Mouse (Mus musculus) liver, embryonic 14.5 days (tissue): ENCODE measurements around the gene Slc41a3. TPM values are rescaled to one million over a fixed set of nuclear protein-coding genes. Genes with fewer than 3 reads are reported as not detected.
"Not testable (repeated sequence)": the region's sequence is repeated elsewhere in the genome, so short reads cannot be mapped to it uniquely, and the experiment has no call there.

ENCODE experiments used
- ATAC-seq: fragments of 200-750 bp; cut with Nextera tagmentation; 2 replicates; pipeline ENCODE4 v1.8.0; 2017; ENCODE audit warnings: moderate number of reproducible peaks, mild to moderate bottlenecking, moderate library complexity; ENCODE audit not compliant: insufficient read depth
- DNase-seq, 3 experiments: peaks; one replicate each; pipeline ENCODE4 v3.0.0-alpha.2; 2012 to 2013; ENCODE audit warnings: low read depth in 3 of 3, low spot score in 3 of 3
- H3K27ac ChIP-seq: fragments of 300-500 bp; sonication (generic); 2 replicates; pipeline ENCODE4 v1.5.1; 2014; ENCODE audit warnings: moderate library complexity, mild to moderate bottlenecking, control low read depth, inconsistent platforms
- H3K27me3 ChIP-seq: fragments of 300-500 bp; sonication (generic); 2 replicates; pipeline ENCODE4 v1.6.1; 2014; ENCODE audit warnings: mild to moderate bottlenecking, low read length, moderate library complexity; ENCODE audit not compliant: control insufficient read depth, insufficient read depth
- H3K36me3 ChIP-seq: fragments of 300-500 bp; sonication (generic); replicated peaks from 2 replicates; pipeline ENCODE4 v1.6.1; 2014; ENCODE audit warnings: low read depth; ENCODE audit not compliant: control insufficient read depth, insufficient read depth
- H3K4me1 ChIP-seq, 2 experiments: fragments of 200-500 bp in 1 of 2; fragments of 300-500 bp in 1 of 2; sonication (generic) in 1 of 2; replicated peaks; 2 replicates each; pipeline ENCODE4 v1.6.1; 2012 to 2014; ENCODE audit warnings: antibody characterized with exemption in 1 of 2, inconsistent platforms in 1 of 2, low read length in 1 of 2; ENCODE audit not compliant: control insufficient read depth in 2 of 2, insufficient read depth in 2 of 2
- H3K4me2 ChIP-seq: fragments of 300-500 bp; sonication (generic); 2 replicates; pipeline ENCODE4 v1.6.1; 2014; ENCODE audit warnings: low read depth, mild to moderate bottlenecking, control low read depth, moderate library complexity
- H3K4me3 ChIP-seq, 2 experiments: fragments of 200-500 bp in 1 of 2; fragments of 300-500 bp in 1 of 2; sonication (generic) in 1 of 2; 2 replicates each; pipeline ENCODE4 v1.5.1; 2012 to 2014; ENCODE audit warnings: low read depth in 2 of 2, low read length in 2 of 2, mild to moderate bottlenecking in 2 of 2, control low read depth in 1 of 2, inconsistent platforms in 1 of 2, moderate library complexity in 1 of 2; ENCODE audit not compliant: insufficient read depth in 1 of 2
- H3K9ac ChIP-seq: fragments of 300-500 bp; sonication (generic); replicated peaks from 2 replicates; pipeline ENCODE4 v1.6.1; 2014; ENCODE audit warnings: mild to moderate bottlenecking, control low read depth, moderate library complexity
- H3K9me3 ChIP-seq: fragments of 300-500 bp; sonication (generic); 2 replicates; pipeline ENCODE4 v1.6.1; 2016; ENCODE audit warnings: low read length, mixed read lengths; ENCODE audit not compliant: control insufficient read depth
- CTCF ChIP-seq: IDR thresholded peaks from 2 replicates; pipeline ENCODE4 v1.5.1; 2016; ENCODE audit warnings: antibody characterized with exemption, low read depth, control low read depth
- EP300 ChIP-seq: IDR thresholded peaks from 2 replicates; pipeline ENCODE4 v1.6.1; 2016; ENCODE audit warnings: antibody characterized with exemption, low read depth
- WGBS: fragments of 180-500 bp; shearing (Covaris S2); extraction: QIAGEN DNeasy Blood & Tissue Kit; methylation state at CpG from one replicate; pipeline ENCODE4 v1.1.7; 2014; ENCODE audit not compliant: insufficient replicate concordance; 5-methylcytosine and 5-hydroxymethylcytosine counted together
- polyA plus RNA-seq, 2 experiments: library from polyadenylated mRNA; depleted of rRNA in 1 of 2; stranded (reverse) in 1 of 2; unstranded in 1 of 2; fragments of >200 nt; fragmentation: Nextera tagmentation in 1 of 2; extraction: Ambion mirVana in 1 of 2; gene quantifications; 2 replicates each; pipeline versions ENCODE4 v1.2.1 to v1.2.3; 2012 to 2014

The Slc41a3 gene
- polyA plus RNA-seq, 2 experiments = 23.5 to 27.6 TPM

GRCm38 (mm10) chr6:90648391-90648790 is 43.9 kb downstream of the Slc41a3 start:
- Histone ChIP-seq H3K36me3 (peaks cover 4% of the 10 kb centered on the region; the same call in 1 of the 2 replicates), H3K4me3 (no peak overlapping the region), H3K9ac (no peak overlapping the region), H3K27ac (no peak overlapping the region), H3K4me1 (no peaks in the 10 kb centered on the region), H3K27me3 (no peaks in the 10 kb centered on the region), H3K4me2 (no peak overlapping the region), H3K9me3 (no peaks in the 10 kb centered on the region)
- WGBS = 74% methylated on average over 6 of the region's 6 CpGs
- ATAC-seq = no peak
- DNase-seq = no peak
- TF ChIP-seq CTCF (no peak), EP300 (no peak)

GRCm38 (mm10) chr6:90649279-90649678 is 44.8 kb downstream of the Slc41a3 start:
- no peak overlapping the region for H3K27ac ChIP-seq
- TF ChIP-seq CTCF (no peak), EP300 (no peak)
- no peak overlapping the region for H3K9ac ChIP-seq

GRCm38 (mm10) chr6:90650634-90651033 is 46.1 kb downstream of the Slc41a3 start:
- 38% methylated on average over 1 of the region's 1 CpGs for WGBS
- DNase-seq = no peak
- H3K9me3 ChIP-seq = no peaks in the 10 kb centered on the region
- no peak overlapping the region for H3K27ac ChIP-seq
- no peak for ATAC-seq
- H3K4me3 ChIP-seq = no peak overlapping the region
- no peak overlapping the region for H3K4me2 ChIP-seq
- no peaks in the 10 kb centered on the region for H3K4me1 ChIP-seq
- H3K9ac ChIP-seq = no peak overlapping the region
- TF ChIP-seq CTCF (no peak), EP300 (no peak)
- no peaks in the 10 kb centered on the region; the same call in 1 of the 2 replicates for H3K36me3 ChIP-seq
- H3K27me3 ChIP-seq = no peaks in the 10 kb centered on the region

More at GRCm38 (mm10) chr6:90649279-90649678, 44.8 kb downstream of the Slc41a3 start:
- ATAC-seq (no peak), DNase-seq (no peak)
- Histone ChIP-seq H3K4me3 (no peak overlapping the region), H3K27me3 (no peaks in the 10 kb centered on the region), H3K36me3 (peaks cover 2% of the 10 kb centered on the region; the same call in 1 of the 2 replicates), H3K9me3 (no peaks in the 10 kb centered on the region), H3K4me2 (no peak overlapping the region), H3K4me1 (no peaks in the 10 kb centered on the region)
- WGBS = 39% methylated on average over 4 of the region's 4 CpGs

- no peak for ATAC-seq
- 25% methylated on average over 2 of the region's 2 CpGs for WGBS
- no peak overlapping the region for H3K27ac ChIP-seq
- 0 out of 4 replicates have a peak, but pooled peaks cover 0 to 3% of the 10 kb centered on the region in 2 experiments for H3K4me1 ChIP-seq
- no peak overlapping the region for H3K9ac ChIP-seq
- peak in 1 of 3 experiments; percentile 30 for DNase-seq
- H3K4me3 ChIP-seq = no peak overlapping the region
- H3K27me3 ChIP-seq = no peaks in the 10 kb centered on the region
- H3K36me3 ChIP-seq = no peaks in the 10 kb centered on the region
- TF ChIP-seq CTCF = peak; percentile 93
- TF ChIP-seq EP300 = no peak
- no peaks in the 10 kb centered on the region for H3K9me3 ChIP-seq
- H3K4me2 ChIP-seq = no peak overlapping the region
Observed at GRCm38 (mm10) chr6:90653736-90654135, 49.2 kb downstream of the Slc41a3 start.

- H3K36me3 ChIP-seq, H3K27ac ChIP-seq, ATAC-seq, H3K9me3 ChIP-seq, H3K4me3 ChIP-seq, H3K27me3 ChIP-seq, H3K4me2 ChIP-seq, H3K9ac ChIP-seq: not testable (repeated sequence)
- H3K4me1 ChIP-seq = peaks cover 19 to 23% of the 10 kb centered on the region in 2 experiments
- peak; percentile 52 for TF ChIP-seq CTCF
- WGBS = 43% methylated on average over 2 of the region's 2 CpGs
- DNase-seq = peak in 1 of 3 experiments; percentile 10
Observed at GRCm38 (mm10) chr6:90656344-90656850, 51.9 kb downstream of the Slc41a3 start.
